Comparison of ENCODE assay signal across 10 mouse cellular contexts in the genomic region with DNA sequence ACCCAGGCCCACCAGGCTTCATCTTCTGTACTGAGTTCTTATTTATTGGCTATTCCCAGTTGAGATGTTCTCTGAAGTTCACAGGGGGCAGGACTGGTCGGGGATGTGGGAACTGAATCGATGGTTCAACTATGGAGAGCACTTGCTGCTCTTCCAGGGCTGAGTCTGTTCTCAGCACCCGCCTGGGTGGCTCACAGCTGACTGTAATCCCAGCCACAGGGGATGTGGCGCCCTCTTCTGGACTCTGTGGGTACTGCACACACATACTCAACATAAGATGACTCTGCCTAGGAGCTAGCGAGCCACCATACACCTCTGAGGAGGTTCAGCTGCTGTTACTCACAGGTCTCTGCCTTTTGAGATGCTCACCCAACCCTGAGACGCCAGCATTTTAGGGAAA.
DNase-seq lines count a peak whose midpoint lies in the region; ATAC-seq and TF ChIP-seq lines count a peak whose summit lies in the region.
"Had no signal": no experiment of that assay in that cellular context is flagged by ENCODE, and none has a peak within 500 bp of the region (broad histone marks: within the 10 kb centered on the region; RNA-seq: fewer than 3 reads in every experiment).

No protein-coding gene starts in this region.

- H3K27me3 ChIP-seq in cerebellum, adult 2 months (ENCODE audit: control insufficient read depth, insufficient read depth, low read length): no peaks in the 10 kb centered on the region
- H3K27me3 ChIP-seq in limb, embryonic 11.5 days (ENCODE audit: control insufficient read depth, insufficient read depth, low read length): no peaks in the 10 kb centered on the region
- no peaks in the 10 kb centered on the region for H3K27me3 ChIP-seq in limb, embryonic 10.5 days (ENCODE audit: low read depth, poor library complexity, severe bottlenecking)
- H3K27me3 ChIP-seq in G1E (ENCODE audit: insufficient read depth, low read length): no peaks in the 10 kb centered on the region; the same call in 1 of the 2 replicates
- no peaks in the 10 kb centered on the region for H3K27me3 ChIP-seq in splenic B cell, adult 2 months (ENCODE audit: control insufficient read depth, insufficient read depth, low read length, poor library complexity, severe bottlenecking)

- no peak for ATAC-seq in limb, embryonic 11.5 days (ENCODE audit: insufficient number of reproducible peaks, low FRiP score, low TSS enrichment, low read depth)
- no peak for ATAC-seq in G1E (ENCODE audit: extremely low read depth, insufficient number of reproducible peaks, low FRiP score, poor library complexity, severe bottlenecking)
- no peak for ATAC-seq in erythroid progenitor cell, adult 5-6 weeks (replicated peaks; ENCODE audit: low FRiP score, poor library complexity, severe bottlenecking)
- ATAC-seq: forebrain, embryonic 16.5 days had no signal

- H3K4me1 ChIP-seq in cerebellum, adult 2 months (ENCODE audit: control insufficient read depth, insufficient read depth, low read length): no peaks in the 10 kb centered on the region
- H3K4me1 ChIP-seq in limb, embryonic 11.5 days (ENCODE audit: control insufficient read depth, insufficient read depth, low read length): no peaks in the 10 kb centered on the region; the same call in 1 of the 2 replicates
- no peaks in the 10 kb centered on the region for H3K4me1 ChIP-seq in limb, embryonic 10.5 days
- no peaks in the 10 kb centered on the region for H3K4me1 ChIP-seq in G1E (ENCODE audit: insufficient read depth, low read depth, low read length)

- H3K4me3 ChIP-seq in cerebellum, adult 2 months (replicated peaks; ENCODE audit: insufficient read depth, low read depth, low read length): no peak overlapping the region
- H3K4me3 ChIP-seq in limb, embryonic 11.5 days (ENCODE audit: low read depth, low read length): no peak overlapping the region
- H3K4me3 ChIP-seq in limb, embryonic 10.5 days: no peak overlapping the region
- H3K4me3 ChIP-seq in G1E (ENCODE audit: low read depth, low read length): no peak overlapping the region

- no peak for DNase-seq in cerebellum, adult 2 months
- no peak for DNase-seq in cerebellum, adult 9-11 months
- DNase-seq in limb, embryonic 11.5 days (ENCODE audit: low spot score): peak; percentile 37
- DNase-seq in limb, embryonic 10.5 days (ENCODE audit: low spot score): no peak
- DNase-seq in G1E (ENCODE audit: low spot score): no peak
- DNase-seq in splenic B cell, adult 2 months (ENCODE audit: low read depth, low spot score): peak; percentile 30
- DNase-seq in layer of hippocampus, adult 9-10 months (ENCODE audit: low spot score): no peak
- DNase-seq: heart, postnatal 4 days had no signal

- no peak overlapping the region for H3K9ac ChIP-seq in limb, embryonic 11.5 days (ENCODE audit: low read length)

- WGBS in cerebellum, adult 2 months: 91% methylated on average over 6 of the region's 6 CpGs
- 81% methylated on average over 6 of the region's 6 CpGs for WGBS in limb, embryonic 11.5 days
- WGBS in limb, embryonic 10.5 days: 80% methylated on average over 6 of the region's 6 CpGs

- no peaks in the 10 kb centered on the region for H3K9me3 ChIP-seq in limb, embryonic 11.5 days (ENCODE audit: control insufficient read depth, low read length)
- H3K9me3 ChIP-seq in limb, embryonic 10.5 days (replicated peaks): no peaks in the 10 kb centered on the region
- 0 out of 2 replicates have a peak, but pooled peaks cover 3% of the 10 kb centered on the region for H3K9me3 ChIP-seq in G1E (replicated peaks)

- TF ChIP-seq CTCF in cerebellum, adult 2 months (IDR thresholded peaks at IDR 0.05; ENCODE audit: borderline replicate concordance, insufficient read depth, low read depth, low read length): peak; percentile 47; the same call in 1 of the 2 replicates
- TF ChIP-seq CTCF in G1E (IDR thresholded peaks at IDR 0.05; ENCODE audit: low read depth, low read length): peak; percentile 24; the same call in 1 of the 2 replicates

- no peaks in the 10 kb centered on the region for H3K36me3 ChIP-seq in limb, embryonic 11.5 days (ENCODE audit: control insufficient read depth, insufficient read depth, low read length)
- no peaks in the 10 kb centered on the region for H3K36me3 ChIP-seq in limb, embryonic 10.5 days
- no peaks in the 10 kb centered on the region for H3K36me3 ChIP-seq in G1E (replicated peaks)
- no peaks in the 10 kb centered on the region for H3K36me3 ChIP-seq in splenic B cell, adult 2 months (ENCODE audit: control insufficient read depth, insufficient read depth, low read length, poor library complexity, severe bottlenecking)

- no peak for TF ChIP-seq POLR2A in cerebellum, adult 2 months (IDR thresholded peaks at IDR 0.05; ENCODE audit: borderline replicate concordance, insufficient read depth, low read length)

- H3K4me2 ChIP-seq in limb, embryonic 11.5 days (ENCODE audit: low read depth, severe bottlenecking): no peak overlapping the region

- H3K27ac ChIP-seq in cerebellum, adult 2 months (ENCODE audit: insufficient read depth, low read length): no peak overlapping the region
- H3K27ac ChIP-seq in limb, embryonic 11.5 days (replicated peaks; ENCODE audit: low read depth, low read length): no peak overlapping the region
- no peak overlapping the region for H3K27ac ChIP-seq in limb, embryonic 10.5 days

Comparison
In these comparisons a context has a peak if more than half of its experiments do, and no peak if none do; other contexts are left out.
1. DNase-seq: peak in limb, embryonic 11.5 days (single experiment) and splenic B cell, adult 2 months (single experiment); none in cerebellum, adult 2 months (0 of 2), cerebellum, adult 9-11 months (single experiment), limb, embryonic 10.5 days (single experiment), G1E (single experiment) and layer of hippocampus, adult 9-10 months (single experiment).